Mouse (Mus musculus): ENCODE data around the gene Eaf2.

Gene Eaf2

GRCm38 (mm10) chr16:36828820-36829219 lies 46.0 kb downstream of the Eaf2 start:
- DNase-seq = no peak

GRCm38 (mm10) chr16:36828054-36828786 lies 46.6 kb downstream of the Eaf2 start, which contains the start of gene Iqcb1:
Gene Iqcb1 (plus strand): TSS chr16:36828385.
- DNase-seq = peak; percentile 86

- no peak for DNase-seq
Measured at GRCm38 (mm10) chr16:36827611-36828053, 47.2 kb downstream of the Eaf2 start.

GRCm38 (mm10) chr16:36821474-36821873 lies 53.3 kb downstream of the Eaf2 start:
- DNase-seq = no peak

- DNase-seq = no peak
Measured at GRCm38 (mm10) chr16:36820747-36821146, 54.1 kb downstream of the Eaf2 start.

GRCm38 (mm10) chr16:36820016-36820415 lies 54.8 kb downstream of the Eaf2 start:
- DNase-seq = no peak

GRCm38 (mm10) chr16:36817321-36817926 lies 57.4 kb downstream of the Eaf2 start:
- DNase-seq = peak; percentile 67

GRCm38 (mm10) chr16:36816916-36817315 lies 57.9 kb downstream of the Eaf2 start:
- no peak for DNase-seq

- no peak for DNase-seq
Measured at GRCm38 (mm10) chr16:36813680-36814079, 61.1 kb downstream of the Eaf2 start.

GRCm38 (mm10) chr16:36808616-36809015 lies 66.2 kb downstream of the Eaf2 start:
- no peak for DNase-seq

GRCm38 (mm10) chr16:36802361-36802760 lies 72.4 kb downstream of the Eaf2 start:
- DNase-seq = no peak

GRCm38 (mm10) chr16:36798334-36798733 lies 76.5 kb downstream of the Eaf2 start:
- no peak for DNase-seq

- no peak for DNase-seq
Measured at GRCm38 (mm10) chr16:36794976-36795375, 79.8 kb downstream of the Eaf2 start.

- no peak for DNase-seq
Measured at GRCm38 (mm10) chr16:36790166-36790565, 84.6 kb downstream of the Eaf2 start.

- DNase-seq = no peak
Measured at GRCm38 (mm10) chr16:36786466-36786865, 88.3 kb downstream of the Eaf2 start.

- peak; percentile 42 for DNase-seq
Measured at GRCm38 (mm10) chr16:36784594-36785313, 90.0 kb downstream of the Eaf2 start, which contains the start of gene Slc15a2. Gene Slc15a2 (minus strand): TSS chr16:36784962.

GRCm38 (mm10) chr16:36784146-36784545 lies 90.7 kb downstream of the Eaf2 start:
- no peak for DNase-seq

GRCm38 (mm10) chr16:36775658-36776057 lies 99.1 kb downstream of the Eaf2 start:
- no peak for DNase-seq

GRCm38 (mm10) chr16:36772996-36773395 lies 101.8 kb downstream of the Eaf2 start:
- DNase-seq = no peak

- DNase-seq = no peak
Measured at GRCm38 (mm10) chr16:36771703-36772102, 103.1 kb downstream of the Eaf2 start.

- DNase-seq = no peak
Measured at GRCm38 (mm10) chr16:36771244-36771643, 103.6 kb downstream of the Eaf2 start.

GRCm38 (mm10) chr16:36770830-36771229 lies 104.0 kb downstream of the Eaf2 start:
- DNase-seq = no peak

- no peak for DNase-seq
Measured at GRCm38 (mm10) chr16:36770191-36770771, 104.5 kb downstream of the Eaf2 start.

Data from right cerebral cortex, postnatal 25 days (tissue).